Mouse (Mus musculus) heart, adult 11 months (tissue): Measurements from ENCODE around the gene Ube2o.
"Not testable (repeated sequence)": the region's sequence is repeated elsewhere in the genome, so short reads cannot be mapped to it uniquely, and the experiment has no call there.

Source experiments
- DNase-seq: peaks from one replicate; pipeline ENCODE4 v3.0.0; 2022

The Ube2o gene

GRCm38 (mm10) chr11:116613234-116613633 lies 32.0 kb upstream of the Ube2o start:
- DNase-seq, result peak; percentile 91

- DNase-seq, result no peak
Measured at GRCm38 (mm10) chr11:116612554-116612953, 31.3 kb upstream of the Ube2o start.

GRCm38 (mm10) chr11:116611883-116612282 lies 30.6 kb upstream of the Ube2o start:
- DNase-seq, result peak; percentile 90

- DNase-seq, result not testable (repeated sequence)
Measured at GRCm38 (mm10) chr11:116611168-116611567, 29.9 kb upstream of the Ube2o start.

GRCm38 (mm10) chr11:116609965-116610630 lies 28.9 kb upstream of the Ube2o start:
- no peak for DNase-seq

GRCm38 (mm10) chr11:116607717-116608116 lies 26.5 kb upstream of the Ube2o start:
- no peak for DNase-seq

GRCm38 (mm10) chr11:116604097-116604496 lies 22.9 kb upstream of the Ube2o start:
- DNase-seq, result no peak

- no peak for DNase-seq
Measured at GRCm38 (mm10) chr11:116603339-116603738, 22.1 kb upstream of the Ube2o start.

- DNase-seq, result peak; percentile 90
Measured at GRCm38 (mm10) chr11:116602043-116602442, 20.8 kb upstream of the Ube2o start.

GRCm38 (mm10) chr11:116601166-116601565 lies 19.9 kb upstream of the Ube2o start:
- DNase-seq, result peak; percentile 87

GRCm38 (mm10) chr11:116599230-116599629 lies 18.0 kb upstream of the Ube2o start:
- DNase-seq, result peak; percentile 89

- no peak for DNase-seq
Measured at GRCm38 (mm10) chr11:116598193-116598592, 16.9 kb upstream of the Ube2o start.

GRCm38 (mm10) chr11:116596766-116597165 lies 15.5 kb upstream of the Ube2o start:
- peak; percentile 91 for DNase-seq

- peak; percentile 88 for DNase-seq
Measured at GRCm38 (mm10) chr11:116593345-116593744, 12.1 kb upstream of the Ube2o start.

GRCm38 (mm10) chr11:116592428-116592827 lies 11.2 kb upstream of the Ube2o start:
- peak; percentile 98 for DNase-seq

- no peak for DNase-seq
Measured at GRCm38 (mm10) chr11:116591621-116592020, 10.4 kb upstream of the Ube2o start.

GRCm38 (mm10) chr11:116589574-116589973 lies 8.3 kb upstream of the Ube2o start:
- peak; percentile 85 for DNase-seq

GRCm38 (mm10) chr11:116589020-116589531 lies 7.8 kb upstream of the Ube2o start:
- peak; percentile 85 for DNase-seq

GRCm38 (mm10) chr11:116586801-116587631 lies 5.8 kb upstream of the Ube2o start:
- DNase-seq, result peak; percentile 96

GRCm38 (mm10) chr11:116586310-116586709 lies 5.1 kb upstream of the Ube2o start, which contains the start of gene Aanat:
Gene Aanat (plus strand): TSS chr11:116586432.
- peak; percentile 89 for DNase-seq

GRCm38 (mm10) chr11:116585682-116586081 lies 4.4 kb upstream of the Ube2o start:
- DNase-seq, result no peak

- no peak for DNase-seq
Measured at GRCm38 (mm10) chr11:116580711-116581375, 404 bp downstream of the Ube2o start.

GRCm38 (mm10) chr11:116580031-116580652 lies 1.1 kb downstream of the Ube2o start:
- DNase-seq, result no peak
